Mouse (Mus musculus) embryo, embryonic 11 days (tissue): ENCODE data around the gene Gm20894.
"Not testable (repeated sequence)": the region's sequence is repeated elsewhere in the genome, so short reads cannot be mapped to it uniquely, and the experiment has no call there.

ENCODE experiments used
- DNase-seq: peaks from one replicate; pipeline ENCODE4 v3.0.0-alpha.2; 2015

Gene Gm20894

DNA sequence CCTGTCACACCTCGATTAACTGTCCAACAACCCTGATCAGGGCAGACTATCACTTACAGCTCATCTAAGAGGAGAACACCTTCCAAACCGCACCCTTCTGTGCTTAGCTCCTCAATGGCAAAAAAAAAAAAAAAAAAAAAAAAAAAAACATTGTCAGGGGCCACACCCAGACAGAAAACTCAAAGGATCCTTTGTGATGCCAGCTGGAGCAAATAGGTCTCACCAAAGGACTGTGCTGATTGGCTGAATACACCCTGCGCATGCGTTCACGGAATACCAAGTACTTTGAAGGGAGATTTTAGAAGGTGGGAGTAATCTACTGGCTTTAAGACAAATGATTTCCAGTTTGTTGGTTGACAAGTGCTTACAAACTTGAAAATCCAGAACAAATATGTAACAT, at the start of gene Gm20894:
TSS of gene Gm20894 (minus strand) at position 101 of the 400 bp plus-strand sequence.
- not testable (repeated sequence) for DNase-seq
